Mouse (Mus musculus): Measurements from ENCODE around the gene Myh9. TPM values are rescaled to one million over a fixed set of nuclear protein-coding genes. Genes with fewer than 3 reads are reported as not detected.

Myh9 gene
- total and polyA plus RNA-seq, 3 experiments = 30.4 to 111 (median 88.3) TPM

DNA sequence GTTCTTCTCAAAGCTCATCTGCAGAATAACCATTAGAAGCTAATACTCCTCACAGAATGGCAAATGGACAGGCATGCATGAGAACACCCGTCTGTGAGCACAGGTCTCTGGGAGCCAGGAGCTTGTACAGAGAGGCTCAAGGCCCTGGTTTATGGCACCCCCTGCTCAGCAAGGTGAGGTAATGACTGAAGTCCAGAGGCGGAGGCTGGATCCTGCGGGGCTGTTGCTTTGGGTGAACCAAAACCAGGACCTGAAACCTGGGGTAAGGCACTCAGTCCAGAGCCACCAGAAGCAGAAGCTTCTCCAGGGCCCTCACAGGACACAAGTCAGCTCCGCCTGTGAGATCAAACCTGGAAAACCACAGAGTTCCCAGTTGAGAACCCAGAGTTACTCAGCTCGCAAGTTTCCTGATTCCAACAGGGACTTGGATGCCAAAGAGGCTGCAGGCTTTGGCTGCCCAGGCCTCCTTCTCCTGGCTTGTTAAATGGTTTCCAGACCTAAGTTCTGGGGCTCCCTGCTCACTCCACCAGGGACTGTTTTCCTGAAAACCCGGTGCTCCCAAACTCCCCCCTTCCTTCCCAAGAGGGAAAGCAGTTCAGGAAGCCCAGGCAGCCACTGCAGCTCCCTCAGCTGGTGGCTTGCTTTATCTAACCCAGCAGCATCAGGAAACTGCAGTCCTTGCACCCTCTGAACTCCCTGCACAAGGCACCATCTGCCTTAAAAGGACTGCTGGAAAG is 28.2 kb downstream of the Myh9 start:
- peak in 1 of 2 experiments; percentile 59 for DNase-seq
- H3K4me3 ChIP-seq = no peak overlapping the region
- H3K27ac ChIP-seq = peak overlapping the region; percentile 91
- no peaks in the 10 kb centered on the region for H3K27me3 ChIP-seq (ENCODE audit: control insufficient read depth, insufficient read depth, low read length)
- peaks cover 67% of the 10 kb centered on the region for H3K4me1 ChIP-seq (ENCODE audit: control insufficient read depth, insufficient read depth, low read length)
- peak overlapping the region; percentile 7 for H3K9ac ChIP-seq (ENCODE audit: low read depth, low read length)
- peaks cover 16% of the 10 kb centered on the region for H3K79me2 ChIP-seq (replicated peaks; ENCODE audit: control insufficient read depth, insufficient read depth, low read length)
- peaks cover 21% of the 10 kb centered on the region for H3K36me3 ChIP-seq (ENCODE audit: control insufficient read depth, insufficient read depth, low read length)
- peak; percentile 66 for TF ChIP-seq CTCF (IDR thresholded peaks at IDR 0.05)
- TF ChIP-seq POLR2A (IDR thresholded peaks at IDR 0.05; ENCODE audit: insufficient read depth, low read depth, low read length) = no peak
- 0 out of 2 replicates have a peak, but pooled peaks have one; percentile 61 for TF ChIP-seq EP300 (IDR thresholded peaks at IDR 0.05; ENCODE audit: insufficient read depth, low read depth, low read length)
- intact Hi-C loops (cut with DNase I) = loop anchor here (2.0 kb wide), 1 partner anchor 15 kb away; no protein-coding TSS in a partner anchor
- 32% methylated on average over 6 of the region's 6 CpGs for WGBS

DNA sequence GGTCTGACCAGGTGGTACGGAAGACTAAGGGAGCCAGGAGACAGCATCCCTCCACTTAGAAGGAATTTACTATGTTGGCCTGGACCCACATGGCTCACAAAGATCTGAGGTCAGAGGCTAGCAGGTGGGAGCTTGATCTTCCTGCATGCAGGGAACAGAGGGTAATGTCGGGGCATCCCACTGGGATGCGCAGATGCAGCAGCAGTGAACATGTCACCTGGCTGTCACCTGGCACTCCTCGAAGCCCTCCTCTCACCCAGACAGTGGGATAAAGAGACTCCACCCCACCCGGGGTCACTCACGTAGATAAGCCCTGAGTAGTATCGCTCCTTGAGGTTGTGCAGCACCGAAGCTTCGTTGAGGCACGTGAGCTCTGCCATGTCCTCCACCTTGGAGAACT is 29.4 kb downstream of the Myh9 start:
- peaks cover 10% of the 10 kb centered on the region for H3K79me2 ChIP-seq (replicated peaks; ENCODE audit: control insufficient read depth, insufficient read depth, low read length)
- H3K4me3 ChIP-seq = no peak overlapping the region
- H3K27me3 ChIP-seq (ENCODE audit: control insufficient read depth, insufficient read depth, low read length) = no peaks in the 10 kb centered on the region
- H3K36me3 ChIP-seq (ENCODE audit: control insufficient read depth, insufficient read depth, low read length) = peaks cover 23% of the 10 kb centered on the region
- peak overlapping the region; percentile 91 for H3K27ac ChIP-seq
- WGBS = 86% methylated on average over 10 of the region's 10 CpGs
- no peak overlapping the region for H3K9ac ChIP-seq (ENCODE audit: low read depth, low read length)
- no peak for DNase-seq
- intact Hi-C loops (cut with DNase I) = no loop called here
- peaks cover 62% of the 10 kb centered on the region for H3K4me1 ChIP-seq (ENCODE audit: control insufficient read depth, insufficient read depth, low read length)
- TF ChIP-seq EP300 (IDR thresholded peaks at IDR 0.05; ENCODE audit: insufficient read depth, low read depth, low read length) = no peak
- no peak for TF ChIP-seq CTCF (IDR thresholded peaks at IDR 0.05)
- no peak for TF ChIP-seq POLR2A (IDR thresholded peaks at IDR 0.05; ENCODE audit: insufficient read depth, low read depth, low read length)

DNA sequence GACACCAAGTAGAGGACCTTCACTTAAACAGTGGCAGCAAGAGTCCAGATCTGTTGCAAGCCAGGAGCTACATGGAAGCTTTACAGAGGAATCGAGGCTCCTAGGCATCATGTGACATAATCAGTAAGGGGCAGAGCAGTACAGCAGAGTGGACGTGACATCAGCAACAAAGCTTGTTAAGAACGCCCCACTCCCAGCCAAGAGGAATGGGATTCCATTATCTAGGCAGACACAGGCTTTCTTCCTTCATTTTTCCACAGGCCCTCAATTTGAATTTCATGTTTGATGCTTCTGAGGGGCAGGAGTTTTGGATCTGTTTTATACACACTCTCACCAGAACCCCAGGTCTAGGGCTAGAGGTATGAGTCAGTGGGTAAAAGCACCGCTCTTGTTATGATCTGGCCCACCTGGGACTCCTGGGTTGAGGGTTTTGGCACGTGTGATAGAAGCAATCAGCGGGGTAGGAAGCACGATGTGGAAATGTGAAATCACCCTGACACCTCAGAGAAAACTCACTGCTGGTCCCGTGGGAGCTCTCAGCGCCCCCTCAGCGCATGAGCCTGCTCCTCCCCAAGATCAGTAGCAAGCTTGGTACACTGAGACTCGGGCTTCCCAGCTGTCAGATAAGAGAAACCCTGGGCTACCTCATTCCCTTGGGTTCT is 30.7 kb downstream of the Myh9 start:
- Histone ChIP-seq H3K4me3 (no peak overlapping the region), H3K27me3 (ENCODE audit: control insufficient read depth, insufficient read depth, low read length) (no peaks in the 10 kb centered on the region), H3K4me1 (ENCODE audit: control insufficient read depth, insufficient read depth, low read length) (peaks cover 63% of the 10 kb centered on the region), H3K79me2 (replicated peaks; ENCODE audit: control insufficient read depth, insufficient read depth, low read length) (peaks cover 6% of the 10 kb centered on the region), H3K36me3 (ENCODE audit: control insufficient read depth, insufficient read depth, low read length) (peaks cover 34% of the 10 kb centered on the region), H3K27ac (peak overlapping the region; percentile 13; the same call in 1 of the 2 replicates), H3K9ac (ENCODE audit: low read depth, low read length) (no peak overlapping the region)
- intact Hi-C loops (cut with DNase I) = no loop called here
- no peak for TF ChIP-seq POLR2A (IDR thresholded peaks at IDR 0.05; ENCODE audit: insufficient read depth, low read depth, low read length)
- no peak for TF ChIP-seq EP300 (IDR thresholded peaks at IDR 0.05; ENCODE audit: insufficient read depth, low read depth, low read length)
- TF ChIP-seq CTCF (IDR thresholded peaks at IDR 0.05) = no peak
- DNase-seq = no peak
- 36% methylated on average over 11 of the region's 11 CpGs for WGBS

DNA sequence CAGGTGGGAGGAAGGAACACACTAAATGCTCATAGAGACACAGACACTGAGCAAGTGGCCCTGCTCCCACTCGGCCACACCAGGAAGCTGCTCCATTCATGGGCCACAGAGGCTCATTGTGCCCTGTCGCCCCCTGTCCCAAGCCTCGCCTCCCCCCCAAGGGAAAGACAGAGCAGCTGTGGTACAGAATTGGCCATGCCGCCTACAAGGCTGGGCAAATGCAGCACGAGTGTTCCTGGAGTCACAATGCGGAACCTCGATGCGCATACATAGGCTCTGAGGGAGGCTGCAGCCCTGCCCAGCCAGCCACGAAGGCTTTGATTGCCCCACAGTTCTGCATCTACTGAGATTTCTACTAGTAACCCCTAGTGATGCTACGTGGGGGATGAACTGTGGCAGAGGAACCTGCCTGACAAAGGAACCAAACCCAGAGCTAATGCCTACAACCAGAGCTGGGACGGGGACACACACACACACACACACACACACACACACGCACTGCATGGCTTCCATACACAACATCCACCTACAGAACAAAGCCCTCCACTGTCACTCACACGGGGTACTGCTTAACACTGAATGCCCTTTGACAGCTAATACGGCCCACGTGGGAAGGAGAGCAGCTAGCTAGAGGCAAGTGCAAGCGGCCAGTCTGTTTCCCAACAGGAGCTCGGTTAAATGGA is 31.4 kb downstream of the Myh9 start:
- no peak for DNase-seq
- no peak for TF ChIP-seq EP300 (IDR thresholded peaks at IDR 0.05; ENCODE audit: insufficient read depth, low read depth, low read length)
- no peak for TF ChIP-seq POLR2A (IDR thresholded peaks at IDR 0.05; ENCODE audit: insufficient read depth, low read depth, low read length)
- no peak for TF ChIP-seq CTCF (IDR thresholded peaks at IDR 0.05)
- Histone ChIP-seq H3K79me2 (replicated peaks; ENCODE audit: control insufficient read depth, insufficient read depth, low read length) (peaks cover 8% of the 10 kb centered on the region), H3K36me3 (ENCODE audit: control insufficient read depth, insufficient read depth, low read length) (peaks cover 35% of the 10 kb centered on the region), H3K4me1 (ENCODE audit: control insufficient read depth, insufficient read depth, low read length) (peaks cover 63% of the 10 kb centered on the region), H3K9ac (ENCODE audit: low read depth, low read length) (peak overlapping the region; percentile 13; the same call in 1 of the 2 replicates), H3K4me3 (no peak overlapping the region), H3K27me3 (ENCODE audit: control insufficient read depth, insufficient read depth, low read length) (no peaks in the 10 kb centered on the region), H3K27ac (no peak overlapping the region)
- 68% methylated on average over 17 of the region's 17 CpGs for WGBS
- intact Hi-C loops (cut with DNase I) = no loop called here

DNA sequence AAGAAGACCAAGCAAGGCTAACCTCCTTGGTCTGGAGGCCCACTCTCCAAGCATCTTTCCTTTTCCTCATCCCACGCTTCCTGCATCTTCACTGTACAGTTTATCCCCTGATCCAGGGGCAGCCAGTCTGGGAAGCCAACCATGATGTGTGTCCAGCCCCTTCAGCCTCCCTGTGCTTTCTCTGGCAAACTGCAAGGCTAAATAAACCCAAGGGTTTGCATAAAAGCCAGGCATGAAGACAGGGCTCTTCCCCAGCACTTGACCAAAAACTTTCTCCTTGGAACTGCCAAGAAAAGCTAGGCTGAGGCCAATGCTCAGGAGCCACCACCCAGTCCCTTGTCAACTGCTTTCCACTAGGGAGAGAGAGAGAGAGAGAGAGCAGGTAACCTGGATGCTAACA is 32.5 kb downstream of the Myh9 start:
- H3K36me3 ChIP-seq (ENCODE audit: control insufficient read depth, insufficient read depth, low read length) = peaks cover 34% of the 10 kb centered on the region
- peaks cover 12% of the 10 kb centered on the region for H3K79me2 ChIP-seq (replicated peaks; ENCODE audit: control insufficient read depth, insufficient read depth, low read length)
- intact Hi-C loops (cut with DNase I) = no loop called here
- DNase-seq = no peak
- H3K4me1 ChIP-seq (ENCODE audit: control insufficient read depth, insufficient read depth, low read length) = peaks cover 60% of the 10 kb centered on the region
- H3K27me3 ChIP-seq (ENCODE audit: control insufficient read depth, insufficient read depth, low read length) = no peaks in the 10 kb centered on the region
- H3K9ac ChIP-seq (ENCODE audit: low read depth, low read length) = no peak overlapping the region
- H3K27ac ChIP-seq = peak overlapping the region; percentile 34
- TF ChIP-seq EP300 (IDR thresholded peaks at IDR 0.05; ENCODE audit: insufficient read depth, low read depth, low read length) (no peak), CTCF (IDR thresholded peaks at IDR 0.05) (no peak), POLR2A (IDR thresholded peaks at IDR 0.05; ENCODE audit: insufficient read depth, low read depth, low read length) (no peak)
- WGBS = 73% methylated on average over 1 of the region's 1 CpGs
- H3K4me3 ChIP-seq = no peak overlapping the region
